Mouse (Mus musculus): ENCODE results near the gene Gm10406. TPM values are rescaled to one million over a fixed set of nuclear protein-coding genes. Genes with fewer than 3 reads are reported as not detected.
"Not testable (repeated sequence)": the region's sequence is repeated elsewhere in the genome, so short reads cannot be mapped to it uniquely, and the experiment has no call there.

Gm10406 gene
- not detected in 2 replicates for total RNA-seq (2021)
- long read RNA-seq, result 0 reads

DNA sequence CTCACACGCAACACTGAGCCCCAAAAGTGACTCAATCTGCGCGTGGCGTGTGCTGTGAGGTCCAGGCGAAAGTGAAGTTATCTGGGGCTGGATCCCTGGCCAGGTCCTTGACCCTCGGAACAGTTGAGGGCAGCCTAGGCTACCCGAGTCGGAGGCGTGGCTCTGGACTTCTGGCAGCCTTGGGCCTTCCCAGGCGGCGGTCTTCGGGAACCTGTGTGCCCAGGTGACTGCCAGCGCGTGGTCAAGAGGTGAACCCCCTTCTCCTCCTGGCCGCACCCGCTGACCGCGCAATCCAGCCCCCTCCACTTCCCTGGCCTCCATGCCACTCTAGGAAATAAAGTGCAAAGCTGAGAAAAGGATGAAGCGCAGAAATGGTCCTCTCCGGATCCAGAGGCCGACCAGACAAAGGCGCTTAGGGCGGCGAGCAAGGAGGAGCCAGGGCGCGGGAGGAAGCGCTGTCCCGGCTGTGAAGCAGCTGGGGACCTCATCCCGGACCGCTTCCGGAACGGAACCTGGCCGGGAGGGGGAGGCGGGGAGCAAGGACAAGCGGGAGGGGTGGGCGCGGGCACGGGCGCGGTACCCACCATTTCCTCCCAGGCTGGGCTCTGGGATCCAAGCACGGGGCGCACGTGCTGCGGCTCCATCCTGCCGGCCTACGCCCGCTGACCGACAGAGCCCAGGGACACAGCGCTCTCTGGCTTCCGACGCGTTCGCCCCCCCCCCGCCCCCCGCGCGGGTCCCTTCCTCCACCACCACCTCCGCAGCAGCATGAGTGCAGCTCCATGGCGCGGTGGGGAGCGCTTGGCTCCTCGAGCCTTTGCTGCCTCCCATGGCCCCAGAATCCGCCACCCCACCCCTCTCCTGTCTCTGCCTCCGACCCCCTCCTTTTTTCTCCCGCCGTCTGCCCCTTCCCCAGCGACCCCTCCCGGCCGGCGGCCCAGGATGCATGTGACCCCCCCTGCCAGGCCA is at the start of gene Gm10406:
Gene Gm10406, minus strand, starts transcription at position 669 of the 969 bp plus-strand sequence.
- DNase-seq, result peak; percentile 2

DNA sequence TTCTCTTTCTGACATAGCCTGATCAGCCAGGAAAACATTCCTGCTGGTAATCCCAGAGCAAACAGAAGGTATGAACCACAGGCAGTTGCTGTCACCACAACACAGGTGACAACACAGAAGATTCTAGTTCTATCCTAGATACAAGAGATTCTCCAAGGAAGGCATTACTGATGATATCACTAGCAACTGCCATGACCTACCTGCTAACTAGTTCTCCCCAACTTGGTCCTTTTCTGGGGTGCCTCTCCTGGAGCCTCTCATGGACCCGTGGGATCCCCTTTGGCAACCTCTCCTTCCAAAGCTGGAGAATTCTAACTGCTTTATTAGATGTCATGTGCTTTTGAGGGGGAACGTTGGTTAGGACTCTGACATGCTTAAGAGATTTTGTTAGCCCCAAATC is 17.6 kb upstream of the Gm10406 start, which contains the start of gene Gm3685:
Gene Gm3685, minus strand, starts transcription at position 101 of the 400 bp plus-strand sequence.
- DNase-seq, result not testable (repeated sequence)

DNA sequence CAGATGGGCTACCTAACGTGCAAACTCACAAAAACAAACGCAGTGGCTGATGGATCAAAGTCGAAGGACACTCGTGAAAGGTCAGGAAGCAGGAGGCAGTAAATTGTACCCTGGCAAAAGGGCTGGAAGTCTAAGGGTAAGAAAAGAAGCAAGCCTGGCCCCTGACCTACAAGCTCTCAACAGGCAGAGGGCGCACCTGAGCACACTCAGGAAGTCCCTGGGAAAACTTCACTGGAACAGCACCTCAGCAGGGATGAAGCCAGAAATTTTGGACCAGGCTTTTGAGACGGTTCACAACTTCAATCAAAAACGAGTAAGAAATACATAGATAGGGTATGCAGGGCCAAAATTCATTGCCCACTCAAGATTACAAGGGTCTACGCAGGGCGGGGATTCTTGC is 975 bp downstream of the Gm10406 start:
- not testable (repeated sequence) for DNase-seq

DNA sequence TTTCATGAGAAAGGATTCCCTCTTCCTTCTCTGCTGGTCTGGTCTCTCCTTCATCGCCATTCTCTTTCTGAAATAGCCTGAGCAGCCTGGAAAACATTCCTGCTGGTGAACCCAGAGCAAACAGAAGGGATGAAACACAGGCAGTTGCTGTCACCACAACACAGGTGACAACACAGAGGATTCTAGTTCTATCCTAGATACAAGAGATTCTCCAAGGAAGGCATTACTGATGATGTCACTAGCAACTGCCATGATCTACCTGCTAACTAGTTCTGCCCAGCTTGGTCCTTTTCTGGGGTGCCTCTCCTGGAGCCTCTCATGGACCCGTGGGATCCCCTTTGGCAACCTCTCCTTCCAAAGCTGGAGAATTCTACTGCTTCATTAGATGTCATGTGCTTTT is 53.5 kb downstream of the Gm10406 start, which contains the start of gene Gm6356:
Gene Gm6356, minus strand, starts transcription at position 101 of the 400 bp plus-strand sequence.
- not testable (repeated sequence) for DNase-seq

Other genes starting within 250 kb of the Gm10406 start
- not detected in 2 replicates for gene Gm3642, start 187.1 kb downstream of the Gm10406 start, total RNA-seq (2021)
- gene Gm3667, start 137.5 kb downstream of the Gm10406 start, total RNA-seq (2021), result 0.18 TPM in 1 of 2 replicates, not detected in the other
- gene Gm6356, start 53.6 kb downstream of the Gm10406 start, total RNA-seq (2021), result not detected in 2 replicates
- not detected in 2 replicates for gene Gm3685, start 17.5 kb upstream of the Gm10406 start, total RNA-seq (2021)
- 0.79 TPM in 1 of 2 replicates, not detected in the other for gene Gm3696, start 73.2 kb upstream of the Gm10406 start, total RNA-seq (2021)
- gene Gm6676, start 98.0 kb upstream of the Gm10406 start, total RNA-seq (2021), result not detected in 2 replicates
- 0.52 and 0.71 TPM in 2 replicates for gene Gm3512, start 147.1 kb upstream of the Gm10406 start, total RNA-seq (2021)
- gene Gm16434, start 167.1 kb upstream of the Gm10406 start, total RNA-seq (2021), result not detected in 2 replicates
- gene Gm3727, start 237.3 kb upstream of the Gm10406 start, total RNA-seq (2021), result not detected in 2 replicates

All from adrenal gland, postnatal 25 days (tissue).